Mouse (Mus musculus) cerebellum, adult 2 months (tissue): ENCODE data around the gene Prrx1. TPM values are rescaled to one million over a fixed set of nuclear protein-coding genes. Genes with fewer than 3 reads are reported as not detected.

Experiments used
- DNase-seq, 2 experiments: peaks; one replicate each; pipeline ENCODE4 v3.0.0; 2021
- H3K27ac ChIP-seq: fragments of 200-500 bp; 2 replicates; pipeline ENCODE4 v1.5.1; 2012; ENCODE audit warnings: low read length, control low read depth, inconsistent platforms; ENCODE audit not compliant: insufficient read depth
- H3K27me3 ChIP-seq: fragments of 200-500 bp; 2 replicates; pipeline ENCODE4 v1.6.1; 2012; ENCODE audit warnings: inconsistent platforms, mild to moderate bottlenecking, low read length, moderate library complexity; ENCODE audit not compliant: control insufficient read depth, insufficient read depth
- H3K4me1 ChIP-seq: fragments of 200-500 bp; 2 replicates; pipeline ENCODE4 v1.6.1; 2011; ENCODE audit warnings: low read length; ENCODE audit not compliant: control insufficient read depth, insufficient read depth
- H3K4me3 ChIP-seq: fragments of 200-500 bp; replicated peaks from 2 replicates; pipeline ENCODE3; 2011; ENCODE audit warnings: mild to moderate bottlenecking, low read depth, low read length, control low read depth; ENCODE audit not compliant: insufficient read depth
- CTCF ChIP-seq: fragments of 200-500 bp; IDR thresholded peaks from 2 replicates; pipeline ENCODE4 v1.5.1; 2011; ENCODE audit warnings: low read depth, mild to moderate bottlenecking, control low read depth, low read length, moderate library complexity, borderline replicate concordance; ENCODE audit not compliant: insufficient read depth
- POLR2A ChIP-seq: fragments of 200-500 bp; IDR thresholded peaks from 2 replicates; pipeline ENCODE4 v1.6.1; 2011; ENCODE audit warnings: low read length, control low read depth, borderline replicate concordance; ENCODE audit not compliant: insufficient read depth
- WGBS: fragments of 180-500 bp; shearing (Covaris S2); methylation state at CpG from one replicate; pipeline ENCODE4 v1.1.7; 2018; 5-methylcytosine and 5-hydroxymethylcytosine counted together
- polyA plus RNA-seq: library from polyadenylated mRNA; depleted of rRNA; stranded (reverse); fragments of >200 nt; gene quantifications from 2 replicates; pipeline ENCODE4 v1.2.3, GENCODE M21; 2012

Gene Prrx1
- polyA plus RNA-seq, 1 experiment, result 4.6 TPM

GRCm38 (mm10) chr1:163310023-163310754, 3.3 kb downstream of the Prrx1 start:
- DNase-seq, result no peak
- no peak overlapping the region for H3K27ac ChIP-seq
- WGBS, result 55% methylated on average over 8 of the region's 8 CpGs
- H3K4me3 ChIP-seq, result no peak overlapping the region
- TF ChIP-seq POLR2A (no peak), CTCF (no peak)
- no peaks in the 10 kb centered on the region for H3K4me1 ChIP-seq
- H3K27me3 ChIP-seq, result peaks cover 3% of the 10 kb centered on the region; the same call in 1 of the 2 replicates

DNA sequence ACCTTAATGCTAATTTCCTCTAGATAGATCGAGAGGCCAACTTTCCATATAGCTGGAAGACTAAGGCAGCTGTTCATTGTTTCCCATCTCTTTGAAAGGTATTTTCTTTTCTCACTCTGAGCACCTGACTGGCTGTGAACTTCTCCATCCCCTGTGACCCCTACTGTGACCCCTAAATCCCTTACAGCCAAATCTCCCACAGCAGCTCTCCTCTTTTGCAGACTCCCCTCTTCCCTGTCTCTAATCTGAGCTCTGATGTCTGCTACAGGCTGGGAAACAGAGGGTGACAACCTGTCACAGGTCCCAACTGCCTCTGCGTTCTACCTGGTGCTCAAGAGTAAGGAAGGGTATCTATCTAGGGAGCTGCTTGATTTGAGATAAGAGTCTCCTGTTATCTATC, 4.0 kb downstream of the Prrx1 start:
- Histone ChIP-seq H3K27ac (no peak overlapping the region), H3K4me3 (no peak overlapping the region), H3K4me1 (no peaks in the 10 kb centered on the region), H3K27me3 (peaks cover 3% of the 10 kb centered on the region; the same call in 1 of the 2 replicates)
- no peak for DNase-seq
- no peak for TF ChIP-seq CTCF
- no peak for TF ChIP-seq POLR2A
- WGBS, result 75% methylated on average over 2 of the region's 2 CpGs

- 7% methylated on average over 24 of the region's 24 CpGs for WGBS
- Histone ChIP-seq H3K4me1 (no peaks in the 10 kb centered on the region), H3K4me3 (no peak overlapping the region), H3K27ac (no peak overlapping the region), H3K27me3 (peaks cover 1% of the 10 kb centered on the region; the same call in 1 of the 2 replicates)
- no peak for DNase-seq
- TF ChIP-seq CTCF (no peak), POLR2A (no peak)
Measured at GRCm38 (mm10) chr1:163308631-163309030, 4.9 kb downstream of the Prrx1 start.

GRCm38 (mm10) chr1:163307706-163308105, 5.8 kb downstream of the Prrx1 start:
- Histone ChIP-seq H3K27me3 (peaks cover 1% of the 10 kb centered on the region; the same call in 1 of the 2 replicates), H3K4me3 (no peak overlapping the region), H3K27ac (no peak overlapping the region), H3K4me1 (no peaks in the 10 kb centered on the region)
- 72% methylated on average over 11 of the region's 11 CpGs for WGBS
- DNase-seq, result no peak
- TF ChIP-seq POLR2A, result no peak
- TF ChIP-seq CTCF, result no peak

- DNase-seq, result no peak
- Histone ChIP-seq H3K4me1 (no peaks in the 10 kb centered on the region), H3K27ac (no peak overlapping the region), H3K4me3 (no peak overlapping the region), H3K27me3 (no peaks in the 10 kb centered on the region; the same call in 1 of the 2 replicates)
- 66% methylated on average over 1 of the region's 1 CpGs for WGBS
- TF ChIP-seq CTCF (no peak), POLR2A (no peak)
Measured at GRCm38 (mm10) chr1:163305956-163306355, 7.6 kb downstream of the Prrx1 start.

DNA sequence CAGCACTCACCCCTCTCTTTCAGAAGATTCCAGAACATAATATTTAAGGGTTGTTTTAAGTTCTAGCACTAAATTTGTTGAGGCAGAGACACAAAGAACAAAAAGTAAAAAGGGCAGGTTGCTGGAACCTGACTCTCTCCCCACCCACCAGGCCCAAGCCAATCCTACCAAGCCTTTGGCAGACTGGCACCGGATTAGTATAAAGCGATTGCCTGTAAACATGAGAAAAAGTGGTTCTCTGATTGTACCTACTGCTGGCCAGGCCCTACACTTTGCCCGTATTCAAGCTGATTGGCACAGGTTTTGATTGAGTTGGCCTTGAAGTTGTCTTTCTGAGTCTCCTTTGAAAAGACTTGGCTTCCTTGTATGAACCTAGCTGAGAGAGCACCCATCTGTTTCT, 8.7 kb downstream of the Prrx1 start:
- no peaks in the 10 kb centered on the region for H3K4me1 ChIP-seq
- DNase-seq, result no peak
- no peak overlapping the region for H3K27ac ChIP-seq
- H3K4me3 ChIP-seq, result no peak overlapping the region
- TF ChIP-seq CTCF, result no peak
- TF ChIP-seq POLR2A, result no peak
- 37% methylated on average over 3 of the region's 3 CpGs for WGBS
- H3K27me3 ChIP-seq, result no peaks in the 10 kb centered on the region; the same call in 1 of the 2 replicates

- no peak for DNase-seq
- H3K4me3 ChIP-seq, result no peak overlapping the region
- 38% methylated on average over 6 of the region's 6 CpGs for WGBS
- H3K27me3 ChIP-seq, result no peaks in the 10 kb centered on the region
- no peaks in the 10 kb centered on the region for H3K4me1 ChIP-seq
- H3K27ac ChIP-seq, result no peak overlapping the region
- TF ChIP-seq CTCF, result no peak
- TF ChIP-seq POLR2A, result no peak
Measured at GRCm38 (mm10) chr1:163302292-163302691, 11.2 kb downstream of the Prrx1 start.

DNA sequence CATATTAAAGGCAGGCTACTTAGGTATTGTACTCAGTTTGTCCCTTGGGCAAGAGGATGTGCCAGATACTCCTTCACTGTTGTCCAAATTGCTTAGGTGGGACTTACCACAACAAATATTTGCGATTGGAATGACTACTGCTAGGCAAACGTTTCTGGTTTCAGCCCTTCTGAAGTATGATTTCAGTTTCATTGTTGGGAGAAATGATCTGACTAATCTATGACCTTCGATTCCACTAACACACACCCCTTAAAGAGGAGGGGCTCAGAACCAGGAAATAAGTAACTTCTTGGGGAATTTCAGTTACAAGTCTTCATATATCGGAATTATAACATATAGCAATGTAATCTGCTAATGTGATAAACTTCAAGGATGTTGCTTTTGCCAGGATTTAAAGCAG, 20.4 kb downstream of the Prrx1 start:
- 85% methylated on average over 4 of the region's 4 CpGs for WGBS
- Histone ChIP-seq H3K4me3 (no peak overlapping the region), H3K27me3 (no peaks in the 10 kb centered on the region), H3K27ac (no peak overlapping the region), H3K4me1 (no peaks in the 10 kb centered on the region)
- no peak for DNase-seq
- TF ChIP-seq POLR2A, result no peak
- TF ChIP-seq CTCF, result no peak
